Mouse (Mus musculus) hindbrain, embryonic 12.5 days (tissue): Measurements from ENCODE around the gene Fam20a. TPM values are rescaled to one million over a fixed set of nuclear protein-coding genes. Genes with fewer than 3 reads are reported as not detected.

Experiments
- ATAC-seq: fragments of 200-750 bp; cut with Nextera tagmentation; 2 replicates; pipeline ENCODE4 v1.8.0; 2017; ENCODE audit warnings: moderate TSS enrichment; ENCODE audit not compliant: low FRiP score
- H3K27ac ChIP-seq: fragments of 300-500 bp; sonication (generic); 2 replicates; pipeline ENCODE4 v1.5.1; 2016; ENCODE audit warnings: mild to moderate bottlenecking
- H3K27me3 ChIP-seq: fragments of 300-500 bp; sonication (generic); 2 replicates; pipeline ENCODE4 v1.6.1; 2016; ENCODE audit warnings: mild to moderate bottlenecking
- H3K36me3 ChIP-seq: fragments of 300-500 bp; sonication (generic); 2 replicates; pipeline ENCODE4 v1.6.1; 2016; ENCODE audit warnings: mild to moderate bottlenecking
- H3K4me1 ChIP-seq: fragments of 300-500 bp; sonication (generic); 2 replicates; pipeline ENCODE4 v1.6.1; 2016
- H3K4me2 ChIP-seq: fragments of 300-500 bp; sonication (generic); replicated peaks from 2 replicates; pipeline ENCODE4 v1.6.1; 2016; ENCODE audit warnings: mild to moderate bottlenecking
- H3K4me3 ChIP-seq: fragments of 300-500 bp; sonication (generic); 2 replicates; pipeline ENCODE4 v1.5.1; 2016; ENCODE audit warnings: mild to moderate bottlenecking
- H3K9ac ChIP-seq: fragments of 300-500 bp; sonication (generic); 2 replicates; pipeline ENCODE4 v1.6.1; 2016; ENCODE audit warnings: mild to moderate bottlenecking, moderate library complexity
- H3K9me3 ChIP-seq: fragments of 300-500 bp; sonication (generic); replicated peaks from 2 replicates; pipeline ENCODE4 v1.6.1; 2016; ENCODE audit warnings: mild to moderate bottlenecking
- WGBS: fragments of 180-500 bp; shearing (Covaris S2); methylation state at CpG from one replicate; pipeline ENCODE4 v1.1.7; 2016; 5-methylcytosine and 5-hydroxymethylcytosine counted together
- polyA plus RNA-seq: library from polyadenylated mRNA; unstranded; fragments of >200 nt; fragmentation: Nextera tagmentation; extraction: Ambion mirVana; gene quantifications from 2 replicates; pipeline ENCODE4 v1.2.1, GENCODE M21; 2016

Gene Fam20a
- polyA plus RNA-seq, 1 experiment from 2014 or later, result 4.8 TPM

DNA sequence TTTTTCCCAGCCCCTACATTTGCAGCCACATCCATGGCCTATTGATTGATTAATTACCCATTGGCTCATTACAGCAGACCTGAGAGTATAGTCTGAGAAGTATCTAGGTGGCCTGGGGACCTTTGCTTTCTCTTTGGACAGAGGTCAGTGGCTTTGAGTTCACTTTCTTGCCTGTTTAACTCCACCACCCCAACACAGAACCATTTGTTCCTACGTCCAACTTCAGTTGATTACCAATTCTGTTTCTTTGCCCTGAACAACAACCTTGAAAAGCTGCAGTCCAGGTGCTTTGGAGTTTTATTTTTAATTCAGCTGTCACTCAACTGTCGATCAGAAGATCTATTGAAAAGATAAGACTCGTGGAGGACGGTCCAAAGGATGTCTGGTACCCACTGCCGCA is 12.6 kb downstream of the Fam20a start:
- Histone ChIP-seq H3K27me3 (no peaks in the 10 kb centered on the region), H3K4me3 (no peak overlapping the region), H3K36me3 (no peaks in the 10 kb centered on the region), H3K9me3 (no peaks in the 10 kb centered on the region), H3K9ac (no peak overlapping the region), H3K27ac (no peak overlapping the region), H3K4me1 (no peaks in the 10 kb centered on the region), H3K4me2 (no peak overlapping the region)
- 89% methylated on average over 5 of the region's 5 CpGs for WGBS
- no peak for ATAC-seq

DNA sequence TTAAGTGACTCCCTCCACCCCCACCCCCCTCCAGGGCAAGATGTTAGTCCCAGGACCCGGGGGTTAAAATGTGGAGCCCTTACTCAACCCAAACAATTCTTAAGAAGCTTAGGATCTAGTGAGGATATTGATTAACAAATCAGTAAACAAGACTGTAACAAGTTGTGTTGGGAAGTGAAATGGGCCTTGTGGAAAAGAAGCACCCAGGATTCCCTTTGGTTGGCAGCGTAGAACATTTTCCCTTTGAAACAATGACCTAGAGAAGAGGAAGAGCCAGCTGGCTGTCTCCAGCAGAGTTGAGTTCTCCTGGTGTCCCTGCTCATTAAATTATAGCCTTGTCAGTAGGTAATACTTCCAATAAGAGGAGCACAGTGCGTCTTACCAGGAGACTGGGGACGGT is 13.3 kb downstream of the Fam20a start:
- H3K9me3 ChIP-seq, result no peaks in the 10 kb centered on the region
- H3K4me2 ChIP-seq, result no peak overlapping the region
- H3K27ac ChIP-seq, result no peak overlapping the region
- H3K4me1 ChIP-seq, result no peaks in the 10 kb centered on the region
- H3K36me3 ChIP-seq, result no peaks in the 10 kb centered on the region
- no peak for ATAC-seq
- no peak overlapping the region for H3K9ac ChIP-seq
- 94% methylated on average over 4 of the region's 4 CpGs for WGBS
- no peak overlapping the region for H3K4me3 ChIP-seq
- H3K27me3 ChIP-seq, result no peaks in the 10 kb centered on the region

DNA sequence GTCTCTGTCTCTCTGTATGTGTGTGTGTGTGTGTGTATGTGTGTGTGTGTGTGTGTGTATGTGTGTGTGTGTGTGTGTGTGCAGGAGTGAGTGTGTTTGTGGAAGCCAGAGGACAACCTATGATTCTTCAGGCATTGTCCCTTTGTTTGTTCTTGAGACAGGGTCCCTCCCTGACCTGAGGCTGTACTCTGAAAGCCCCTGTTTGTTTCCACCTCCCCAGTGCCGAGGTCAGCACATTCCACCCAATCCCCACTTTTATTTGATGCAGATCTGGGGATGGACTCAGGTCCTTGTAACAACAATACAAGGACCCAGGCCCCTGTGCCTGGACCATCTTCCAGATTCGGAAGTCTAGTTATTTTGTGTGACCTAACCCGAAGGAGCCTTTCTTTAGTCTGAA is 14.6 kb downstream of the Fam20a start:
- H3K4me3 ChIP-seq, result no peak overlapping the region
- no peak overlapping the region for H3K9ac ChIP-seq
- H3K9me3 ChIP-seq, result no peaks in the 10 kb centered on the region
- H3K27me3 ChIP-seq, result no peaks in the 10 kb centered on the region
- ATAC-seq, result no peak
- no peak overlapping the region for H3K27ac ChIP-seq
- H3K4me1 ChIP-seq, result no peaks in the 10 kb centered on the region; the same call in 1 of the 2 replicates
- 70% methylated on average over 3 of the region's 3 CpGs for WGBS
- H3K4me2 ChIP-seq, result no peak overlapping the region
- no peaks in the 10 kb centered on the region for H3K36me3 ChIP-seq

DNA sequence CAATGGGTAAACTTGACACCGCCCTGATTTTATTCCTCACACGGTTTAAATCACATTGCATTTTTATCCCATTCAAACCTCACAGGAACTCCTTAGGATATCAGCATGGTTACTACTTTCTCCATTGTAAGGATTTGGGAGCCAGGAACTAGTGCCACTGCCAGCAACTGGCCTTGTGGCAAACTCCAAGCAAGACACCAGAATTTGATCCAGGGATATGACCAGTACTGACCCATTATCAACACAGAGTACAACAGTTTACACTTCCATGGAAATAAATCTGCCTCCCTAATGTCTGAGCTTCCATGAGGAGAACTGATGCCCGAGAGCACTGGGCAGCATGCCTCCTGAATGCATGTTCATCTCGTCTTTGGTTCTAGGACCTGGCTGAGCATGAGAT is 15.5 kb downstream of the Fam20a start:
- Histone ChIP-seq H3K9me3 (no peaks in the 10 kb centered on the region), H3K27me3 (no peaks in the 10 kb centered on the region), H3K4me2 (no peak overlapping the region), H3K9ac (no peak overlapping the region), H3K27ac (no peak overlapping the region), H3K4me1 (peaks cover 2% of the 10 kb centered on the region; the same call in 1 of the 2 replicates), H3K4me3 (no peak overlapping the region), H3K36me3 (no peaks in the 10 kb centered on the region)
- no peak for ATAC-seq
- 78% methylated on average over 4 of the region's 4 CpGs for WGBS

DNA sequence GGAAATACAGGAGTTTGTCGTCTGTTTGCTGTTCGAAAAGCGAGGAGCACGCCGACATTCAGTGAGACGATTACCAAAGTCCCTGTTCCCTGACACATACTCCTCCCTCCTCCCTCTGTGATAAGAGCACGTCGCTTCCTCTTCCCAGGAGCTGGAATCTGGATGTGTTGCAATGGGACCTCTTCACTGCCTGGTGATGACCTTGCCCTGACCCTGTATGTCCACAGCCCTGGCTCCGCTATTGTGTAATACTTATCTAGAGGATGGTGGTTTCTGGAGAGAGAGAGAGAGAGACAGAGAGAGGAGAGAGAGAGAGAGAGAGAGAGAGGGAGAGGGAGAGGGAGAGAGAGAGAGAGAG is 16.0 kb downstream of the Fam20a start:
- Histone ChIP-seq H3K27ac (no peak overlapping the region), H3K36me3 (no peaks in the 10 kb centered on the region), H3K27me3 (no peaks in the 10 kb centered on the region), H3K4me2 (no peak overlapping the region), H3K9ac (no peak overlapping the region), H3K4me3 (no peak overlapping the region), H3K4me1 (peaks cover 2% of the 10 kb centered on the region; the same call in 1 of the 2 replicates), H3K9me3 (no peaks in the 10 kb centered on the region)
- ATAC-seq, result no peak
- WGBS, result 69% methylated on average over 9 of the region's 9 CpGs

DNA sequence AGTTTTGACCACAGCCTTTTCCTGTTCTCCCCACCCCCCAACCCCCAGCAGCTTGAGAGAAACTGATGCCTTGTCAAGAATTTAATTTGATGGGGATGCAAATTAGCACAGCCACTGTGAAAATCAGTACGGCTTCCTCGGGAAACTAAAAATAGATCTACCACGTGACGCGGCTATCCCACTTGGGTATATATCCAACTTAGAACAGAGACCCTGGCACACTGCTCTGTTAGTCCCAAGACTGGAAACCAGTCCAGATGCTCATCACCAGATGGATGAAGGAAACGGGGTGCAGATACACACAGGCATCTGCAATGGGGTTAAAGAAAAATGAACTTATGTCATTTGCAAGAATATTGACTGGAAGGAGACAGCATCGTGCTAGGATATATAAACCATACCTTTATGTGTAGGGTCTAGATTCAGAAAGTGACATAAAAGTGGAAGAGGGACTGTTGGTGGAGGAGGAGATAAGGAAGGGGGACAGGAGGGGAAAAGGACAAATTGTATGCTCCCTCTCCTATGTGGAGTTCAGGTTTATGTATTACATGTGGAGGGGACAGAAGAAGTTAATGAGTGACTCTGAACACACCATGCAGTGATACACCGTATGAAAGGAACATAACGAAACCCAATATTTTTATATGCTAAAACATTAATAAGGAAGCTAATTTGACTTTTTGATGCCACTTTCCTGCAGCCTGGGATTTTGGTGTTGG is 16.6 kb downstream of the Fam20a start:
- ATAC-seq, result no peak
- H3K9me3 ChIP-seq, result no peaks in the 10 kb centered on the region
- no peaks in the 10 kb centered on the region for H3K36me3 ChIP-seq
- H3K4me1 ChIP-seq, result peaks cover 2% of the 10 kb centered on the region; the same call in 1 of the 2 replicates
- no peak overlapping the region for H3K27ac ChIP-seq
- no peak overlapping the region for H3K4me3 ChIP-seq
- no peak overlapping the region for H3K4me2 ChIP-seq
- 81% methylated on average over 9 of the region's 9 CpGs for WGBS
- H3K9ac ChIP-seq, result no peak overlapping the region
- H3K27me3 ChIP-seq, result no peaks in the 10 kb centered on the region

DNA sequence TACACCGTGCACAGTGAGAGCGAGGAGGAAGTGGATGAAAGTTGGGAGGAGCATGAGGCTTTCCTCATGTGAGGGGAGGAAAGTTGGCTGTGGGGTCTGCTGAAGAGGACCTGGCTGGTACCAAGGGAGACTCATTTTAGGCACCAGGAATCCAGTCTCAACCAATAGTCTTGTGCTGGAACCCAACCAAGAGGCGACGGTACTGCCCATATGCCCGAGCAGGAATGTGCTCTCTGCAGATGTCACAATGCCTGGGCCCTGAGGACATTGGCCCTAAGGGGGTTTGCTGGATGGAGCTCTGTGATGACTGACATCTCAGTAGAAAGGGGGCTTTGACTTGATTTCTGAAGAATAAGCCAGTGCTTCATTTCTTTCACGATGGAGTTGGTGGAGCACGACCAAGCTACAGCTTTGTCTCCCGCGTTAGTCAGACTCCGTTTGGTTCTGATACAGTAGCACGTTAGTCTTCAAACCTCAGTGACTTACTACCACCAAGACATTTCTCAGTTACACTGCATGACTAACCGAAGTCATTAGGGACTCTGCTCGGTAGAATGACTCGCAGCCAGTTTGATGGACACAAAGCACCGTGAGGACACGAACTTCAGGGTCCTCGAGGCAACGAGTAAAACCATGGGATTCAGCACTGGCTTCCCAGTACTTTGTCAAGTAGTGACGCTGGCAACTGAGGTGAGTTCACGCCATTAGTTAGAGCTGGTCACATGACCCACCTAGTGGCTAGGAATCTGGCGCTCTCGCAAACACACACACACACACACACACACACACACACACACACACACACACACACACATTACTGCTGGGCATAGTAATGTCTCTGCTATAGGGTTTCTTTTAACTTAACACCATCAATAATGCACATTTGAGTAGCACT is 17.5 kb downstream of the Fam20a start:
- H3K4me3 ChIP-seq, result no peak overlapping the region
- H3K27me3 ChIP-seq, result no peaks in the 10 kb centered on the region
- no peaks in the 10 kb centered on the region for H3K36me3 ChIP-seq
- no peak overlapping the region for H3K4me2 ChIP-seq
- H3K9me3 ChIP-seq, result no peaks in the 10 kb centered on the region
- peaks cover 2% of the 10 kb centered on the region; the same call in 1 of the 2 replicates for H3K4me1 ChIP-seq
- no peak for ATAC-seq
- WGBS, result 82% methylated on average over 22 of the region's 22 CpGs
- no peak overlapping the region for H3K27ac ChIP-seq
- no peak overlapping the region for H3K9ac ChIP-seq

DNA sequence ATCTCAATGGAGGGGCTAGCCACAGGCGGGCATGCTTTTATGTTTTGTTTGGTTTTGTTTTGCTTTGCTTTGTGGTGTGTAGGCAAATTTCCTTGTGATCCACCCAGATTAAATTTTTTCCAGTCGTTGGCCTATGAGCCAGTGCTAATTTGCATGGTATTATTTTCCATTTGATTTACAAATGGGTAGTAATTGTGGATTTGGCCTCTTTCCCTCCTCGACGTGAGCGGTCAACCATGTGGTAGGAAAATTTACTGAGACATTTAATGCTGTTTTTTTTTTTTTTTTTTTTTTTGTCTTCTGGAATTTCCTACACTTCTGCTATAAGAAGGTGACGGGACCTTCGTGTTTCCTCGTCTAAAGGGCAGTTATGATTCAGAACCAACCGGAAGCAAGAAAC is 18.2 kb downstream of the Fam20a start:
- H3K36me3 ChIP-seq, result no peaks in the 10 kb centered on the region
- 87% methylated on average over 9 of the region's 9 CpGs for whole genome bisulfite sequencing
- no peak overlapping the region for H3K4me2 ChIP-seq
- H3K27me3 ChIP-seq, result no peaks in the 10 kb centered on the region
- H3K9me3 ChIP-seq, result no peaks in the 10 kb centered on the region
- H3K27ac ChIP-seq, result no peak overlapping the region
- no peak overlapping the region for H3K4me3 ChIP-seq
- H3K4me1 ChIP-seq, result peaks cover 2% of the 10 kb centered on the region; the same call in 1 of the 2 replicates
- ATAC-seq, result no peak
- H3K9ac ChIP-seq, result no peak overlapping the region

DNA sequence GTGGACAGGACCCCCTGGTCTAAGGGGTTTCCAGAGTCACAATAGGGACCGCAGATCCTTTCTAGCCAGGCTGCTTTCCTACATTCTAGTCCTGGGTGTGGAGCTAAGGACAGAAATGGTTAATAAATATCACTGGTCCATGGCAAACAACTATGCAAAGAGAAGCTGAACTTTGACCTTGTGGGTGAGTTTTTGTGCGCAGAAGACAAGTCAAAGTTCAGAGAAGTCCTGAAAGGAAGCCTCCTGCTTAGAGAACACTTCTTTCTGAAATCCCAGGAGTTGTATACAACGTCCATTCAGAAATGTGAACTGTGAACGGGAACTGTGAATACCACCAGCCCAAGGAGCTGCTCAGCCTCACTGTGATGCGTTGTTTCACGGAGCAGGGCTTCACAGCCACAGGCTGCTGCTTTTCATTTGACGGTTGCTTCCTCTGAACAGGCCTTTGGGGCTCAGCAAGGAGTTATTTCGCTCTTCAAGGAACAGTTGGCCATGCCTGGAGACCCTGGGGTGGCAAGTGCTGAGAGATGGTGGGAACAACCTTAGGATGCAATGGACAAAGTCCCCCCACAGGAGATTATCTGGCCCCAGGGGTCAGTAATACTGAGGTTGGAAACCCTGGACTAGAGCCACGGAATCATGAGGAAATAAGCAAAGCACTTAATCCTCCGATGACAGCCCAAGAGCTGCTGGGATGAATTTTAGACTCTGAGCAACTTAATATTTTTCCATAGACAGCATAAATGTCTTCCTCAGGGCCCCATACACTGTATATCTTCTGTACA is 19.9 kb downstream of the Fam20a start:
- ATAC-seq, result no peak
- no peaks in the 10 kb centered on the region for H3K27me3 ChIP-seq
- H3K4me3 ChIP-seq, result no peak overlapping the region
- H3K4me2 ChIP-seq, result no peak overlapping the region
- WGBS, result 43% methylated on average over 10 of the region's 10 CpGs
- H3K9me3 ChIP-seq, result no peaks in the 10 kb centered on the region
- no peaks in the 10 kb centered on the region for H3K36me3 ChIP-seq
- H3K4me1 ChIP-seq, result peaks cover 2% of the 10 kb centered on the region; the same call in 1 of the 2 replicates
- H3K9ac ChIP-seq, result no peak overlapping the region
- H3K27ac ChIP-seq, result no peak overlapping the region

DNA sequence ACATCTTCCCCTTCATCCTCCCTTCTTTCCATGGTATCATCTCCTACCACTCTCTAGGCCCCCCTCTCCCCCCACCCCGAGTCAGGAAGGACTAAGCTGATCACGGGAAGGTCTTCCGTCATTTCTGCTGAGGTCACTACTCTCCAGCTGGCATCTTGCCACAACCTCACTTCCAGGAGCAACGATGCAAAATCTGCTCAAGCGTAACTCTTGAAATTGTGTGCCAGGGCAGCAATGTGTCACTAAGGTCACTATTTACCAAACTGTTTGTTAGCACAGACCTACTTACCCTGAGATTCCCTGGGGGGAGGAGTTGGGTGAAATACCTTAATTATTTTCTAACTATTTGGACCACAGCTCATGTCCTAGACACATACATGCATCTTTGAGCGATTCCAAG is 21.3 kb downstream of the Fam20a start:
- no peaks in the 10 kb centered on the region for H3K36me3 ChIP-seq
- no peak overlapping the region for H3K9ac ChIP-seq
- no peak overlapping the region for H3K4me2 ChIP-seq
- 83% methylated on average over 6 of the region's 6 CpGs for WGBS
- ATAC-seq, result no peak
- no peak overlapping the region for H3K4me3 ChIP-seq
- H3K27me3 ChIP-seq, result no peaks in the 10 kb centered on the region
- H3K27ac ChIP-seq, result no peak overlapping the region
- H3K9me3 ChIP-seq, result no peaks in the 10 kb centered on the region
- peaks cover 2% of the 10 kb centered on the region; the same call in 1 of the 2 replicates for H3K4me1 ChIP-seq

DNA sequence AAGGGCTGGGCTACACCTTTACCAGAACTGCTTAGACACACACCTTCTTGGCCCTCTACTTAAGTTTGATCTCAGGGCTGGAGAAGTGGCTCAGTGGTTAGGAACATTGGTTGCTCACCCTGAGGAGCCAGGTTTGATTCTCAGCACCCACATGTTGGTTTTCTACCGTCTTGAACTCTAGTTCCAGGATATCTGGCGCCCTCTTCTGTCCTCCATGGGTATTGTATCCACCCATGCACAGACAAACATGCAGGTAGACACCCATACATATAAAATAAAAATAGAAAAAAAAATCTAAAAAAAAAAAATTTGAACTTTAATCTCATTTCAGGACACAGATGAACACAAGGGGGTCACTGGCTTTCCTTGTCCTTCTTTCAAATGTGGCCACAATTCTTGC is 22.3 kb downstream of the Fam20a start:
- H3K4me3 ChIP-seq, result no peak overlapping the region
- H3K9me3 ChIP-seq, result no peaks in the 10 kb centered on the region
- H3K4me1 ChIP-seq, result peaks cover 2% of the 10 kb centered on the region; the same call in 1 of the 2 replicates
- no peak overlapping the region for H3K4me2 ChIP-seq
- H3K27ac ChIP-seq, result no peak overlapping the region
- no peak overlapping the region for H3K9ac ChIP-seq
- ATAC-seq, result no peak
- no peaks in the 10 kb centered on the region for H3K36me3 ChIP-seq
- 48% methylated on average over 2 of the region's 2 CpGs for WGBS
- H3K27me3 ChIP-seq, result no peaks in the 10 kb centered on the region

DNA sequence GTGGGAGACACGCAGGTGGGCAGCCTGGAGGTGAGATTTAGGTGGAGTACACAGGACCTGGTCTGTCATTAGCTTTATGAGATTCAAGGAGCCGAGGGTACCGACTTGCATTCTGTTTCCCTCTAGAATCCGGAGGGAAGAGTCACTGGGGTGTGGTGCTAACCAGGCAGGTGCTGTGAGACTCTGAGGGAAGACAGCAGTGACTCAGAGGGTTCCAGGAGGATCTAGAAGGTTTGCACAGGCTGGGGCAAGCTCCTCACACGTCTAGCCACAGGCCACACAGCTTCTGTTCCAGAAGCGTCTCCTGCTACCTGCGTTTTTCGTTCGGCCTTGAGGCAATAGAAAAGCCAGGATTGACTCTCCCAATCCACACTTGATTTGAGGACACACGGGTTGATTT is 23.3 kb downstream of the Fam20a start:
- H3K4me1 ChIP-seq, result peaks cover 2% of the 10 kb centered on the region; the same call in 1 of the 2 replicates
- 86% methylated on average over 10 of the region's 10 CpGs for WGBS
- no peaks in the 10 kb centered on the region for H3K9me3 ChIP-seq
- H3K9ac ChIP-seq, result no peak overlapping the region
- H3K36me3 ChIP-seq, result no peaks in the 10 kb centered on the region
- H3K4me3 ChIP-seq, result no peak overlapping the region
- H3K27ac ChIP-seq, result no peak overlapping the region
- H3K27me3 ChIP-seq, result no peaks in the 10 kb centered on the region
- ATAC-seq, result no peak
- no peak overlapping the region for H3K4me2 ChIP-seq
